Mouse (Mus musculus) kidney, adult 2 months (tissue): ENCODE measurements around the gene Arhgap10. TPM values are rescaled to one million over a fixed set of nuclear protein-coding genes. Genes with fewer than 3 reads are reported as not detected.

Experiments
- DNase-seq: peaks from one replicate; pipeline ENCODE4 v3.0.0; 2021
- H3K27ac ChIP-seq: fragments of 200-500 bp; 2 replicates; pipeline ENCODE4 v1.5.1; 2012; ENCODE audit warnings: low read depth, low read length, control low read depth, inconsistent platforms; ENCODE audit not compliant: insufficient read depth
- H3K27me3 ChIP-seq: fragments of 200-500 bp; replicated peaks from 2 replicates; pipeline ENCODE4 v1.6.1; 2012; ENCODE audit warnings: mild to moderate bottlenecking, moderate library complexity, low read length, inconsistent platforms; ENCODE audit not compliant: control insufficient read depth, insufficient read depth
- H3K36me3 ChIP-seq: fragments of 200-500 bp; 2 replicates; pipeline ENCODE4 v1.6.1; 2012; ENCODE audit warnings: mild to moderate bottlenecking, moderate library complexity, low read length, inconsistent platforms; ENCODE audit not compliant: control insufficient read depth, insufficient read depth
- H3K4me1 ChIP-seq: fragments of 200-500 bp; 2 replicates; pipeline ENCODE4 v1.6.1; 2011; ENCODE audit warnings: low read length; ENCODE audit not compliant: control insufficient read depth, insufficient read depth
- H3K4me3 ChIP-seq: fragments of 200-500 bp; 2 replicates; pipeline ENCODE4 v1.5.1; 2011; ENCODE audit warnings: mild to moderate bottlenecking, low read depth, low read length, control low read depth; ENCODE audit not compliant: insufficient read depth
- CTCF ChIP-seq: fragments of 200-500 bp; conservative IDR thresholded peaks from 2 replicates; pipeline ENCODE4 v1.5.1; 2011; ENCODE audit warnings: low read depth, mild to moderate bottlenecking, control low read depth, low read length, moderate library complexity, mixed read lengths; ENCODE audit not compliant: insufficient read depth, insufficient read length
- POLR2A ChIP-seq: fragments of 200-500 bp; IDR thresholded peaks from one replicate; pipeline ENCODE4 v1.6.1; 2011; ENCODE audit warnings: low read depth, low read length, control low read depth
- WGBS: fragments of 180-500 bp; shearing (Covaris S2); methylation state at CpG from one replicate; pipeline ENCODE4 v1.1.7; 2018; 5-methylcytosine and 5-hydroxymethylcytosine counted together
- polyA plus RNA-seq: library from polyadenylated mRNA; depleted of rRNA; stranded (reverse); fragments of >200 nt; gene quantifications from 2 replicates; pipeline ENCODE4 v1.2.3, GENCODE M21; 2012

Gene Arhgap10
- polyA plus RNA-seq, 1 experiment: 28.0 TPM

DNA sequence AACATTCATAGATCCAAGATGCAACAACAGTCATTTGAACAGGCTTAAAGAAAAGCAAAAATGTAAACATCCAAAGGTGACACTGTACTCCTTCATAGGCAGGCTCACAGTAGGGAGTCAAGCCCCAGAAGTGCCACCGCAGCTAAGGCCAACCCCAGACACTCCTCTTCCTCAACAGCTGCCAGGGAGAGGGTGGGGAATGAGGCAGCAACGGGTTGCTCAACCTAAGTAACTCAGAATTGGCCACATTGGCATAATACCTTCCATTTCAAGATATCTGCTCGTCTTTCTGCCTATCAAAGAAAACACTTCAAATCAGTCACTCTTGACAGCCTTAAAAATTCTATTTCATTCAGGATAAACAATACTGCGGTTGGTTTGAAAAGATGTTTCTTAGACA is 225.6 kb downstream of the Arhgap10 start:
- WGBS: 88% methylated on average over 4 of the region's 4 CpGs
- DNase-seq: no peak
- no peaks in the 10 kb centered on the region for H3K27me3 ChIP-seq
- H3K27ac ChIP-seq: no peak overlapping the region
- no peak overlapping the region for H3K4me3 ChIP-seq
- H3K36me3 ChIP-seq: no peaks in the 10 kb centered on the region; the same call in 1 of the 2 replicates
- TF ChIP-seq CTCF (no peak), POLR2A (no peak)
- no peaks in the 10 kb centered on the region for H3K4me1 ChIP-seq

DNA sequence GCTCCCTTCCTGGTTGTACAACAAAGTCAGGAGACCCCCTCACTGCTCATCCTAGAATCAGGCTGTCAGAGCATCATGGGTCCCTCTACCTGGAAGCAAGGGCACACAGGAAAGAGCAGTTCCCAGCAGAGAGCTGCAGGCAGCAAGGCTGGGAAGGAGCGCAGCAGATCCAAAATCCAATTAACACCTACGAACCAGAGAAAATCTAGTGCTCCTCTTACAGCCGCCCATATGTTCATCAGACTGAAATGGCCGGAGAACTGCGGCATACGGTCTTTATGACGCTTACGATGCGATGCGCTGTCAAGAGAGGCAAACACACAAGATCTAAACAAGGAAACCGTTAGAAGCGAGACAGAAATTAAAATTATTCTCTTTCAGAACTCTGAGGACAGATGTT is 229.3 kb downstream of the Arhgap10 start:
- no peak for DNase-seq
- H3K4me1 ChIP-seq: no peaks in the 10 kb centered on the region
- no peaks in the 10 kb centered on the region for H3K36me3 ChIP-seq
- H3K4me3 ChIP-seq: no peak overlapping the region
- H3K27me3 ChIP-seq: no peaks in the 10 kb centered on the region
- WGBS: 95% methylated on average over 12 of the region's 12 CpGs
- TF ChIP-seq POLR2A (no peak), CTCF (no peak)
- no peak overlapping the region for H3K27ac ChIP-seq

DNA sequence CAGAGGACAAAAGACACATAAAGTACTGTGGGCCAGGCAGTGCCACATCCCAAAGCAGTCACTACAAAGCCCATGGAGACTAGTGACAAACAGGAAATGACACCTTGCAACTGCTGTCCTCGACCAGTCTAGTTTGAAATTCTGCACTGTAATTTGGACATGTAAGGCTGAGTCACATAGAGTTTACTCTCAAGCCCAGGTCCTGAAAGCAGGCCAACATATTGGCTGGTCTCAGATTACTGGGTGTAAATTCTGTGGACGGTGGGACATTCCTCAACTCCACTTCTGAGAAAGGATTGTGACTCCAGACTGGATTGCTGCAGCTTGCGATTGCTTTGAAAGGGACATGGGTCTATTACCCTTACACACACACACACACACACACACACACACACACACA is 229.7 kb downstream of the Arhgap10 start:
- Histone ChIP-seq H3K27me3 (no peaks in the 10 kb centered on the region), H3K27ac (no peak overlapping the region), H3K4me1 (no peaks in the 10 kb centered on the region), H3K36me3 (no peaks in the 10 kb centered on the region), H3K4me3 (no peak overlapping the region)
- WGBS: 51% methylated on average over 3 of the region's 3 CpGs
- no peak for DNase-seq
- TF ChIP-seq POLR2A (no peak), CTCF (no peak)

DNA sequence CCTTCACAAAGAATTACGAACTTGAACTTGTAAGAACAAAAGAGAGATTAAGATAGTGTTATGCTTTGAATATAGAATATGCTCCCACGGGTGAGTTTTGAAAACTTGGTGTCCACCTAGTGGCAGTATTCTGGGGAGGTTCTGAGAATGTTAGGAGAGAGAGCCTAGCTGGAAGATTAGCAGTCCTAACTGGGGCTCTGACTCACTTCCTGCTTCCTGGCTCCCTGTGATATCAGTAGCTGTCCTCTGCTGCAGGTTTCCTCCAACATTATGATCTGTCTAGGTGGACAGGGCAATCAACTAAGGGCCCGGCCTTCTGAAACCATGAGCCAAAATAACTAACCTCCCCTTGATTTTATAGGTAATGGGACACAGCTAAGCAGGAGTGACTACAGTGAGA is 233.3 kb downstream of the Arhgap10 start:
- Histone ChIP-seq H3K4me1 (no peaks in the 10 kb centered on the region), H3K4me3 (no peak overlapping the region), H3K27me3 (no peaks in the 10 kb centered on the region), H3K36me3 (no peaks in the 10 kb centered on the region), H3K27ac (no peak overlapping the region)
- WGBS: 87% methylated on average over 3 of the region's 3 CpGs
- no peak for TF ChIP-seq CTCF
- TF ChIP-seq POLR2A: no peak
- DNase-seq: no peak

DNA sequence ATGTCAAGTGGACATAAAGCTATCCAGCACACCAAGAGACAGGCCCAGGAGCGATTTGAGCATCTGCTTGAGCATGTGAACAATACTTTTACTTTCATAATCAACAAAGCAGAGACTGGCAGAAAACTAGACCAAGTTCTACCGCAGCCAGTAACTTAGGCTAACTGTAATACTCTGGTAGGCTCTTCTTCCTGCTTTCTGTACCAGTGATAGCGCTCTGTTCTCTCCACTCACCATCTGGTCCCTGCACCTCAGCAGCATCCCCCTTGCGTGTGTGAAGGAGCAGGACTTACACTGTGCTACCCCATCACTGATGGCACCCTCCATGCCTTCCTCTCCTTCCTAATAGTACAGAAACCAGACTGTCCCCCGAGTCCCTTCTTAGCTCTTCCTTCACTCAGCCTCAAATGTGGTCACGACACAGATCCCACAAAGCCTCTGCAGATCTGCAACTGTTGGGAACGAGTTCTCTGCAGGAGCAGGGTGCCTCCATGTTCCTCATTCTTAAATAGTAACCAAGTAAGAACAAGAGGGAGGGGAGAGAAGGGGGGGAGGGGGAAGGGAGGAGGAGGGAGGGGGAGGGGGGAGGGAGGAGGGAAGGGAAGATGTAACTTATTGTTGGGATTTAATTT is 235.0 kb downstream of the Arhgap10 start:
- H3K4me3 ChIP-seq: no peak overlapping the region
- no peaks in the 10 kb centered on the region for H3K36me3 ChIP-seq
- H3K4me1 ChIP-seq: no peaks in the 10 kb centered on the region
- TF ChIP-seq POLR2A: no peak
- no peak for TF ChIP-seq CTCF
- H3K27me3 ChIP-seq: no peaks in the 10 kb centered on the region
- 82% methylated on average over 7 of the region's 7 CpGs for WGBS
- no peak for DNase-seq
- no peak overlapping the region for H3K27ac ChIP-seq

DNA sequence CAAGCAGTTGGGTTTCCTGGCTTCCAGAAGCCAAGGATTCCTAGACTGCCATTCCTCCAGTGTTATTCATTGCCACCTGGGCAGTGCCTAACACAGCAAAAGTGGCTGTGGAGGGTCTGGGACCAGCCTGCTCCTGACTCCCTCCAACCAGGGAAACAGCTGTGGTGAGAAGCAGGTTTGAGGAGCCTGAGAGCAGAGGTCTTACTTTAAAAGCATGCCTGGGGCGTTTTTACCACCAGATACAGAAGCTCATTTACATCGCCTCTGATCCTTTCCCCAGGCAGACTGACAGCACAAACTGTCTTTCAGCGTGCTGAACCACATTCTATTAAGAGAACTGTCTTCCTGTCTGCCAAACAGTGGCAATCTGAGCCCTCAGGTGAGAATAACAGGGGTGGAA is 237.8 kb downstream of the Arhgap10 start:
- TF ChIP-seq POLR2A (no peak), CTCF (no peak)
- 68% methylated on average over 3 of the region's 3 CpGs for WGBS
- H3K27ac ChIP-seq: no peak overlapping the region
- H3K27me3 ChIP-seq: no peaks in the 10 kb centered on the region
- H3K36me3 ChIP-seq: no peaks in the 10 kb centered on the region
- no peaks in the 10 kb centered on the region for H3K4me1 ChIP-seq
- no peak overlapping the region for H3K4me3 ChIP-seq
- DNase-seq: no peak

DNA sequence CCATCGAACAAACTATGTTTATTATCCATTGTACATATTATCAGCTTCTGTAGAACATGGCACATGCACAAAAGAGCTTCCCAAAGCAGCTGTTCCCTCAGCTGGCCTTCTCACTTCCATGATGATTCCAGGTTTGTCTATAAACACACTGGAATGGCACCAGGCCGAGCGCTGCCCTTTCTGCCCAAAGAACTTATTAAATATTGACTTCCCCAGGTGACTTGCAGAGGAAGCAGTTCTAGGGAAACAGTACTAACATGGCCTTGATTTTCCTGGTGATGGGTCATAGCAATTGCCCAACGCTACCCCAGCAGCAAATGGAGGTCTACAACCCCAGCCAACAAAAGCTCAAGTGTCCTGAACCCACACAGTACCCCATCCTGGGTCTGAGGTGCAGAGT is 239.5 kb downstream of the Arhgap10 start:
- WGBS: 74% methylated on average over 4 of the region's 4 CpGs
- Histone ChIP-seq H3K4me3 (no peak overlapping the region), H3K36me3 (no peaks in the 10 kb centered on the region), H3K27ac (no peak overlapping the region), H3K27me3 (no peaks in the 10 kb centered on the region), H3K4me1 (no peaks in the 10 kb centered on the region)
- peak; percentile 57 for DNase-seq
- TF ChIP-seq POLR2A: no peak
- no peak for TF ChIP-seq CTCF
